Mouse (Mus musculus): ENCODE measurements at regions not wholly inside any gene's neighbourhood (a gene's known extent, or its start where the extent isn't known, plus 50 kb on each side); places are given as distances from the start of the nearest gene placed in this dataset.
A peak's percentile ranks its signal among the peaks of the same experiment; 100 is the strongest.

DNA sequence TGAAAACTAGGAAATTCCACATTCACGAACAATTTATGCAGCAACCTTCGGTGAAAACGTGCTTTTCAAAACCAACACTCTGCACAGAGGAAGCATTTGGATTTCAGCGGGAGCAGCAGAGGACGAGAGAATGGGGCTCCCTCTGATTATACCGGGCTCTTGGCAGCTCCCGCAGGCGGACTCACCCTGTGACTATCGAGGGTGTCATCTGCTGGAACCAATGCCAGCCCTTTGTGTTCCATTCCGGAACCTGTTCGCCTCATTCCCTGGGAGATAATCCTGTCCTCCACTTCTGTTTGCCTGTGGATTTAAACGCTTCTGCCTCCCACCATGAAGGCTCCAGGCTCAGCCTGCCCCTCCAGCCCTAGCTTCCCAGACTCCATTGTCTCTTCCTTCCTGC, 77.1 kb downstream of the Utp18 start:
- peak; percentile 66 for DNase-seq

DNA sequence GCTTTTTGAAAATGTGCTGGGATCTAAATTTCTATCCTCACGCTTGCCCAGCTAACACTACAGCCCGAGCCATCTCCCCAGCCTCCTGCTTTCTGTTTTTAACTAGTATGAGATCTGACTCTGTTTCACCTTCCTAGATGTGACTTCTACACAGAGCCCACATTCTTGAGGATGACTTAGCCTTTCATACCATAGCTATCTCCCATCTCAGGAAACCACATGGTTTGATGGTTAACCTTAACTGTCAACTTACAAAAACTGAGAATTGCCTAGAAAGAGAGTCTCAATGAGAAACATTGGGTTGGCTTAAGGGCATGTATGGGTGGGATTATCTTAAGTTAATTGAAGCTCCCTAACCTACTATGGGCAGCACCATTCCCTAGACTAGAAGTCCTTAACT, 78.4 kb downstream of the Utp18 start:
- DNase-seq, result no peak

DNA sequence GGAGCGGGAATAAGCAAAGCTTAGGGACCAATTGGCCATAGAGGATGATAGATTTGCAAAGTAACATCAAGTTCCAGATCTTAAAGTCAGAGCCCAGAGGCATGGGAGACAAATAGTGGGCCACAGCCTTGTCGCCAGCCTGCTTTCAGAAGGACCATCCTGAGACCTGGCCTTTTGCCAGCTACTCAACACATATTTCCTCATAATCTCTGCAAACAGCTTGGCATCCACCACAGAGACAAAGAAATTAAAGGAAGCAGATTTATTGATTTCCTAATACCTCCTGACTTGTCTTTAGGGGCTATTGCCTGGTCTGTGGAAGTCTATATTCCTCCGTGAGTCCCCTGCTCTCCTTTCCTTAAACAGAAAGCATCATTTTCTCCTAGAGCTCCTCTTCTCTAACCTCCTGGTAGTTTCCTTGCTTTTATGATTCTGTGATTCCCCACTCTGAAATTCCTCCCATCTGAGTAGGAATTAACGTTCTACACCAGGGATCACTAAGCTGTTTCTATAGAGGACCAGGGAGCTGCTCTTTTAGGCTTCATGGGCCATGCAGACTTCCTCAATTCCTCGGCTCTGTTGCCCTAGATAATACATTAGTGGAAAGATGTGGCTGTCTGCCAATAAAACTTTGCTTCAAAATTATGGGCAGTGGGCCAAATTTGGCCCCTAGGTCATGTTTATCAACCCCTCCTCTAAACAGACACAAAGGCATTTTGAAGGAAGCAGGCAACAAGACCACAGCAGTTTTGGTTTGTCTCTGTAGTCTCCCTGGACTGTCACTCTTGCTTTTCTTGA, 114.2 kb downstream of the Utp18 start:
- peak; percentile 18 for DNase-seq

DNA sequence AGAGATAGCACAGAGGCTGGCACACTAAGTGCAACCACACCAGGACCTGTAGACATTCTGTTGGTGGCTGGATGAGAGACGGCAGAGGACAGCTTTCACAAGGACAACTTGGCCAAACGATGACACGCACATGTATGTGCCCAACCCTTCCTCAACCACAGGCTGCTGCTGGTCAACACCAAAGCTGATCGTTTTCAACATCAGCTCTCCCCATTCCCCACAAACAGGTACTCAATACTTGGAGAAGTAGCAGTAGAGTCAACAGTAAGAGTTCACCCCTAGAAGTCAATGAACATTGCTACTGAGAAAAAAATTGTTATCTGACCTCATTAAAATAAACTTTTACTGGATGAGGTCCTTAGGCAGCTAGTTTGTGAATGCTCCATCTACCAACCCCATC, 119.6 kb downstream of the Utp18 start:
- no peak for DNase-seq

DNA sequence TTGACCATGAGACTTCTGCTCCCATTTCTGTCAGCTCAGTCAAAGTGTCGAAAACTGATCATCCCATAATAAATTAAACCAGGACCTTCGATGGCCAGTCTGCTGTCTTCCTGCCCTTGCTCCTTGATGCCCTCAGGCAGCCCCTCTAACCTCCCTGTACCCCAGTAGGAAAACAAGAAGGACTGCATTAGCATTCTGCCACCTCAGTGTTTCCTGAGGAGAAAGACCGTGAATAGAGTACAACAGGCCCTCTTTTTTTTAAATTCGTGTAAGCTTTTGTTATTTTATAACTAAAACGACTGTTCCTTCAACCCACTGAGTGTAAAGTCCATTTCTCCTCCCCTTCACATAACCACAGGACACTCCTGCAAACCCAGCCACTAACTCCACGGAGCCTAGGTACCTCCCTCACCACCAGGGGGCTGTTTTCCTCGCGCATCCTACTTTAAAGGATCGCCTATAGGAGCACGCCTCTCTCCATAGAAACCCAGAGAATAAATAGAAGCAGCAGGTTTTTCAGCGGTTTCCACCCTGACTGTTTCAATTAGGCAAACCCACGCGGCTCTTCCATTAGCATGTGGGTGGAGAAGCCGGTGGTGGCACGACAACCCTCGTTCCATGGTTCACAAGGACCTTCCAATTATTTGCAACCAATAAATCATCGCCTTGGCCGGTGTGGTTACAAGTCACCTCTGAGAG, 122.6 kb downstream of the Utp18 start:
- peak; percentile 36 for DNase-seq

GRCm38 (mm10) chr11:93757825-93758224, 127.7 kb downstream of the Utp18 start:
- DNase-seq, result no peak

DNA sequence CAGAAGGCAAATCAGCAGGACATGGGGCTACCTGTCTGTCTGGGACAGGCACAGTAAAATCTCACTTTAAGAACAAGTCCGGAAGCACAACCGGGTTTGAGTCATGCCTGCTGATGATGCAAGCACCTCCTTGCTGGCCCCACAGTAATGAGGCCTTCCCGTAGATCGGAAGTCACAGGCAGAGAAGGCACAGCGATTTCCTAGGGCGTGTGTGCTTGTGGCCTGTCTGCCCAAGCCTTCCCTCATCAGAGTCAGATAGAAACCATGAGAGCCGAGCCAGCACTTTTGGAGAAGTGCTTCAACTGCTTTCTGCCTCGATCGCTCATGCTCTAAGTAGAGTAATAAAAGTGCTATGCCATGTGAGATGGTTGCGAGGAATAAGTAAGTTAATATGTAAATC, 148.9 kb downstream of the Utp18 start:
- no peak for DNase-seq

DNA sequence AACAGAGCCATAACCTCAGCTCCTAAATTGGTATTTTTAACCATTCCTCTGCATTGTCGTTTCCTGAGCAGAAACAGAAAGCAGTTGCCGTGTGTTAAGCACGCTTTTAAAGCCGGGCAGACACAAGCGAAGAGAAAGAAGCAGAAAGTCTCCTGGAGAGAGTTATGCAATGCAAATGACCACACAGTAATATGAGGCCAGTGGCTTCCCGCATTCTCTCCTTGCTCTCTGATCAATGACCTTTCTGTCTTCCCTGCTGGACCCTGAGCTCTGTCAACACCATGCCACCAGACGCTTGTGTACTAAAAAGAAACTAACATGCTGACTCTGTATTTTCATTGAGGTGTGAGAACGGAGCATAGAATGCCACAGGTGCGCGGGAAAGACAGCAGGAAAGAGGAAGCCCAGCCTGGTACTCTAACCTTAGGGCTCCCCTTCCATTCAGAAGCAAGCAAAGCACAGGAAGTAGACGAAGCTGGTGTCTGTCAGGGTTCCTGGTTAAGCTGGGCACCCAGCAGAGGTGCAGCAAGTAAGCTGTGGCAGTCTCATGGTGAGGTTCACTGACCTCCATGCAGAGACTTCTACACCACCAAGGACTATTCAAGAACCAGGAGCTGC, 151.9 kb downstream of the Utp18 start:
- no peak for DNase-seq

- DNase-seq, result no peak
Observed at GRCm38 (mm10) chr11:93729119-93729518, 156.4 kb downstream of the Utp18 start.

- no peak for DNase-seq
Observed at GRCm38 (mm10) chr11:93725242-93725641, 160.3 kb downstream of the Utp18 start.

GRCm38 (mm10) chr11:93719141-93719540, 166.4 kb downstream of the Utp18 start:
- DNase-seq, result no peak

DNA sequence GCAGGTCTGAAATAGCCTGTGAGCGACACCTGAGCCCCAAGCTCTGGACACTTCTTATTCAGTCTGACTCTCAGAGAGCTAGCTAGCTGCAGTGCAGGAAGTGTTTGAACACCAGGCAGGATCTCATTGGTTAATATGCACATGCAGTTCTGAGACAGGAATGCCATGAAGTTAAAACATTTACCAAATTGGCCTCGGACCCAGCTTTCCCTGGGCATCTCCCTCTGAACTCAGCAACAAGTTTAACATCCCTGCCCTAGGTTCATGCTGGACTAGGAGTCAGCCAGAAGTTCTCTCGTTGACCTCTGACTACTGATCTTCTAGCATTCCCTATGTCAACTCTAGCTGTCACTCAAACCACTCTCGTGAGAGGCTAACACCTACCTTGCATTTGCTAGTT, 175.9 kb downstream of the Utp18 start:
- no peak for DNase-seq

DNA sequence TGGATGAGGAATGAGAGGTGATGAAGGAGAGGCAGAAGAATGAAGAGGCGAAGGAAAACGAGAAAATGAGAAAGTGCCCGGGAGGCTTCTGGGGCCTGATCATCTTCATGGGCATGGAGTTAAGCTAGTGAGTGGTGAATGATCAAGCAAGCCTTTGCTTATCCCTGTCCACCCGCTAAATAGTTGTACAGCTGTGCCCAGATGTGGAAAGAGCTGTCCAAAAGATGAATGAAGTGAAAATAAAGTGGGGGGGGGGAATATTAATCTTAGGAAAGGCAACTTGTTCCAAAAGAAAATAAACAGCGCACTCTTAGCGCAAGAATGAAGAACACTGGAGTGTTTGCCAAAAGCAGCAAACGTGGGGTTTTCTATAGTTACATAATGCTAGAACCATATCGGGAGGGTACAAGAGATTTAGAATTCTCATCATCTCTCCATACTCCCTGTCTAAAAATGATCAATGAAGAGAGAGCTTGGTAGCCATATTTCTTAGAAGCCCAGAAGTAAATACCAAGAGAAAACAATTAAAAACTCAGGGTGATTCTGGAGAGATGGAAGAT, 188.5 kb downstream of the Utp18 start:
- no peak for DNase-seq

GRCm38 (mm10) chr11:93696096-93696890, 189.3 kb downstream of the Utp18 start:
- DNase-seq, result peak; percentile 95

DNA sequence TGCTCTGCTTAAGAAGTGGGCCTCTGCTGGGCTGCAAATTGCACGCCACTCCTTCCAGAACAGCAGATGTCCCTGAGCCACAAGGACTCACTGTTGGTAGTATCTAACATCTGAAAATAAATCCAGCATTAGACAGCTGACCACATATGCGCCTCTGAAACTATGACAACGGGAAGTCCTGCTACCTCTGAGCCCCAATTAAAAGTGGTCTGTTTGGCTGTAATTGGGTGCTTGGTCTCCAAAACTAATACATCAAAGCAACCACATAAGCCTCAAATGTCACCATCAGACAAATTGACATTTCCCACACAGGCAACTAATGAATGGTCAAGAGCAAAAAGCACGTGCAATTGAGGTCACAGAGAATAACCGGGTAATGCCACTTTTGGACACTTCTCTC, 201.9 kb downstream of the Utp18 start:
- DNase-seq, result no peak

DNA sequence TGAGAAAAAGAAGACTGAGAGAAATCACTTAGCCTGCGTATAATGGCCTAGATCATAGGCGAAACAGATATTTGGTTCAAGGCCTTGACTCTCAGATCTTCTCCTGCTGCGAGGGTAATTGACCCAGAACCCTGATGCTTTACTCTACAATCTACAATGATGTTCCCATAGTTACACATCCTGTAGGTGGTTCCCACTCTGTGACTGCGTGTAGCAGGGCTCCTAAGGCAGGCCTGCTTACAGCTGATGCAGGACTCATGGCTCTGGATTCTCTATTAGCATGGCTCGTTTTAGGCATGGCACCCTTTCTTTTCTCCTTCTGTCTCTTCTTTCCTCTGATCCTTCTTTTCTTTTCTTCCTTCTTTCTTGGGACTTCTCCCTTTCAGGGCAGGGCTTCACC, 209.3 kb downstream of the Utp18 start:
- DNase-seq, result no peak

GRCm38 (mm10) chr11:93672025-93672424, 213.5 kb downstream of the Utp18 start:
- no peak for DNase-seq

DNA sequence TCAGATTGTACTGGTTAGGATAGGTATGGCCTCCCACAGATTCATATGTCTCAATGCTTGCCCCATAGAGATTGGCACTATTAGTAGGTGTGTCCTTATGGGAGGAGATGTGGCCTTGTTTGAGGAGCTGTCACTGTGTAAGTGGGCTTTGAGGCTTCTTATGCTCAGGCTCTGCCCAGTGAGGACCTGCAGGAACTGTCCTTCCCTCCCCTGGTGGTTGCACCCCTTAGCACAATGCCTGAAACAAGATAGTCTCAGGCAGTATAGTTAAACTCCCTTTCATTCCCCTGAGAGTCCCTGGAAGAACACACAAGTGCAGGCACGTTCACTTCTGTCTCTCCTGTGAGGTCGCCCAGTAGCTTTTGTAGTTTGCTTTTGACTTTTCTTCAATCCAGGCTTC, 223.9 kb downstream of the Utp18 start:
- DNase-seq, result no peak

DNA sequence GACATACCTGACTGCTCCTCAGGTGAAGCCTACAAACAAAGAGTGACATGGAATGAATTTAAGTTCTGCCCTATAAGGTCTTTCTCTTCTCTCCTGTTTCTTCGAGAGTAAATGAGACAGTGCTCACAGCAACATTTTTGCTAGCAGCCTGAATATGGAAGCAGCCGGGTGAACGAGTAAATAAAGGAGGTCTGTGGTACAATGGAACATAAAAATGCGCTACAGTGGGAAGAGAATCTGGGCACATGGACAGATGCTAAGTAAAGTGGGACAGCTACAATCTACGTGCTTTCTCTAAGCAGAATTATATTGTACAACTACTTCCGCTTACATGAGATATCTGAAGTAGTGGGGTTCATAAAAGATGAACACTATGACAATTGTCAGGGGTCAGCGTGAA, 225.2 kb downstream of the Utp18 start:
- DNase-seq, result no peak

DNA sequence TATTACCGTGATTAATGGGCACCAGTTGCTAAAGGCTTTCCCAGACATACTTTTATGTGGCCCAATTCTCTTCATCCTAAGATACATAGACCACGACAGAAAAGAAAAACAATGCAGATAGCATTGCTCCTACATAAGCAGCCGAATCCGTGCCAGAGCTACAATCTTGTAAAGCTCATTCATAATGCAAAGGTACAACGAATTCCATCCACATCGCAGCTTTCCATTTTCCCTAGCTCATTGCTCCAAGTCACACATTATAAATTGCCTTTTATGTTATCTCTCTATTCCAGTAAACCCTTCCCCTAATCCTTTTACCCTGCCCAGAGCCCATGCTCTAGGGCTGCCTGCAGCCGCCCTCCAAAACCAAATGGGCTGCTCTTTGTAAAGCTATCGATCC, 226.8 kb downstream of the Utp18 start:
- no peak for DNase-seq

- no peak for DNase-seq
Observed at GRCm38 (mm10) chr11:93655602-93656239, 229.8 kb downstream of the Utp18 start.

- DNase-seq, result peak; percentile 59
Observed at GRCm38 (mm10) chr11:93653401-93653800, 232.2 kb downstream of the Utp18 start.

Data from cerebellum, adult 9-11 months (tissue).